Mouse (Mus musculus): Measurements from ENCODE around the gene Olfr1380. TPM values are rescaled to one million over a fixed set of nuclear protein-coding genes. Genes with fewer than 3 reads are reported as not detected.
"Not testable (repeated sequence)": the region's sequence is repeated elsewhere in the genome, so short reads cannot be mapped to it uniquely, and the experiment has no call there.

Olfr1380 gene
- polyA plus RNA-seq (2015; fragmentation: Nextera tagmentation; extraction: Ambion mirVana) = not detected in 2 replicates

DNA sequence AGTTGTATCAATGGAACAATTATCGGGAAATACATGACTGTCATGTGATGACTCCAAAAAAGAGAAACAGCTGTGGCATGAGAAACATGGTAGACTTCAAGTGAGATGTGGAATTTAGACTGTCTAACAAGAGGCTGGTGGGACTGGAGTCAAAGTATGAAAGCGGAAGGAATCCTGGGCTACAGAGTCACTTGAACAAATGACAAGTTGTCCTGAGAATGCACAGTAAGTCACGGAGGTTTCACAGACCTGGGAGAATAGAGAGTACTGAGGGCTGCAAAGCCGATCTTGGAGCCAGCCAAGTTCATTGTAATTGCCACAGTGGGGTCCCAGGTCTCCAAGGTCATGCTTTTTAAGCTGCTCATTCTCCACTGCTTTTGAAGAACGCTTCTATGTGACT, at the start of gene Olfr1380:
Gene Olfr1380 (plus strand): TSS at position 301 of the 400 bp plus-strand sequence.
- H3K36me3 ChIP-seq (ENCODE audit: control insufficient read depth, insufficient read depth); H3K9ac ChIP-seq (ENCODE audit: low read depth, low read length); H3K27me3 ChIP-seq (ENCODE audit: control insufficient read depth, insufficient read depth, low read depth, low read length); H3K9me3 ChIP-seq (replicated peaks; ENCODE audit: control insufficient read depth, low read length); H3K27ac ChIP-seq (ENCODE audit: low read length); H3K4me1 ChIP-seq (ENCODE audit: control insufficient read depth, low read depth, low read length); H3K4me3 ChIP-seq (ENCODE audit: low read depth, low read length); ATAC-seq (ENCODE audit: low read depth); H3K4me2 ChIP-seq (ENCODE audit: low read depth, low read length): not testable (repeated sequence)
- WGBS (ENCODE audit: insufficient replicate concordance) = 51% methylated on average over 5 of the region's 5 CpGs

DNA sequence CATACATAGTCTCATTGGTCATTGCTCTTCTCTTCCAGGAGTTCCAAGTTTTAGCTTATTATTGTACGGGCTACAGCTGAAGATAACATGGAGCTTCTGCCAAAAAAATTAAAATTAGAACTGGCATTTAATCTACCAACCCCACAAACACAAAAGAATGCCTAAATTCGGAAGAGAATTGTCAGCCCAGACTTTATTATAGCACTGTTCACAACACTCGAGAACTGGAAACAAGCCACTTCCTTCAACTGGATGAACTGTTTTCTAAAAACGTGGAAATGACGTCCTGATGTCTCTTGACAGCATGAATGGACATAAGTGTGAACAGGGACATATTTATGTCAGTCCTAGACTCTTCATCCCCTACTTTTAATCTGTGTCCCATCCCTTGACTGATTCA, 38.6 kb upstream of the Olfr1380 start:
- Histone ChIP-seq H3K4me1 (ENCODE audit: control insufficient read depth, low read depth, low read length) (no peaks in the 10 kb centered on the region), H3K4me3 (ENCODE audit: low read depth, low read length) (no peak overlapping the region), H3K9ac (ENCODE audit: low read depth, low read length) (no peak overlapping the region), H3K27ac (ENCODE audit: low read length) (no peak overlapping the region), H3K27me3 (ENCODE audit: control insufficient read depth, insufficient read depth, low read depth, low read length) (no peaks in the 10 kb centered on the region), H3K36me3 (ENCODE audit: control insufficient read depth, insufficient read depth) (no peaks in the 10 kb centered on the region), H3K4me2 (ENCODE audit: low read depth, low read length) (no peak overlapping the region), H3K9me3 (replicated peaks; ENCODE audit: control insufficient read depth, low read length) (no peaks in the 10 kb centered on the region)
- WGBS (ENCODE audit: insufficient replicate concordance) = 35% methylated on average over 5 of the region's 5 CpGs
- ATAC-seq (ENCODE audit: low read depth) = no peak

DNA sequence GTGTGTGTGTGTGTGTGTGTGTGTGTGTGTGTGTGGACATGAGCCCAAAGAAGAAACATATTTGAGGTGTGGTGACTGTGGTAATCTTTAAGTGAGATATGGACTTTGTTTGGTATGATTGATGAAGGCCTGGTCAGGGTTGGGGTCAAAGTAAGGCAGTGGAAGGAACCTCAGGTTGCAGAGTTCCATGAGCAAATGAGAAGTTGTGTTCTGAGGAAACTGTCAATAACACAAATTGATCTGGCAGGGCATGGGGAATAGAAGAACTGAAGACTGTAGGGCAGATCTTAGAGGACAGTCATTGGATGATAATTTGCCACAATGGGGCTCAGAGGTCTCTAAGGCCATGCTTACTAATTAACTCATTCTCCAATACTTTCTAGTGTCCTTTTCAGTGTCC, 37.3 kb upstream of the Olfr1380 start, which contains the start of gene Olfr1383:
Gene Olfr1383 (plus strand): TSS at position 301 of the 400 bp plus-strand sequence.
- no peak within 1 kb of the TSS for H3K4me2 ChIP-seq (ENCODE audit: low read depth, low read length)
- H3K4me3 ChIP-seq (ENCODE audit: low read depth, low read length) = no peak within 1 kb of the TSS
- H3K9me3 ChIP-seq (replicated peaks; ENCODE audit: control insufficient read depth, low read length) = no peaks in the 10 kb centered on the region
- no peaks in the 10 kb centered on the region for H3K36me3 ChIP-seq (ENCODE audit: control insufficient read depth, insufficient read depth)
- no peak for ATAC-seq (ENCODE audit: low read depth)
- H3K9ac ChIP-seq (ENCODE audit: low read depth, low read length) = no peak within 1 kb of the TSS
- no peaks in the 10 kb centered on the region for H3K4me1 ChIP-seq (ENCODE audit: control insufficient read depth, low read depth, low read length)
- no peaks in the 10 kb centered on the region for H3K27me3 ChIP-seq (ENCODE audit: control insufficient read depth, insufficient read depth, low read depth, low read length)
- no peak within 1 kb of the TSS for H3K27ac ChIP-seq (ENCODE audit: low read length)

DNA sequence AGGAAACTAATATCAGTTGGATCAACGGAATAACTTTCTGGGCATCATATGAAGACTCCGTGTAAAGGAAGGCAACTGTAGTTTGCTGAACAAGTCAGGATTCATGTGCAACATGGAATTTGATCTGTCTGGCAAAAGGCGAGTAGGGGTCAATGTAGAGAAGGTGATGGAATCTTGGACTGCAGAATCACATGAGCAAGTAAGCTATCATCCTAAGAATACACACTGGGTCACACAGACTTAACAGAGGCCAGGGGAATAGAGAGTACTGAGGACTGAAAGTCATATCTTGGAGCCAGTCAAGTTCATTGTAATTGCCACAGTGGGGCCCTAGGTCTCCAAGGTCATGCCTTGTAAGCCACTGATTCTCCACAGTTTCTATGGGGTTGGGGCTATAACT, 28.7 kb upstream of the Olfr1380 start, which contains the start of gene Olfr1382:
Gene Olfr1382 (plus strand): TSS at position 301 of the 400 bp plus-strand sequence.
- no peak within 1 kb of the TSS for H3K4me2 ChIP-seq (ENCODE audit: low read depth, low read length)
- WGBS (ENCODE audit: insufficient replicate concordance) = 58% methylated on average over 3 of the region's 3 CpGs
- ATAC-seq (ENCODE audit: low read depth) = no peak
- no peaks in the 10 kb centered on the region for H3K36me3 ChIP-seq (ENCODE audit: control insufficient read depth, insufficient read depth)
- no peak within 1 kb of the TSS for H3K4me3 ChIP-seq (ENCODE audit: low read depth, low read length)
- no peaks in the 10 kb centered on the region for H3K27me3 ChIP-seq (ENCODE audit: control insufficient read depth, insufficient read depth, low read depth, low read length)
- H3K4me1 ChIP-seq (ENCODE audit: control insufficient read depth, low read depth, low read length) = no peaks in the 10 kb centered on the region
- H3K9ac ChIP-seq (ENCODE audit: low read depth, low read length) = no peak within 1 kb of the TSS
- no peak within 1 kb of the TSS for H3K27ac ChIP-seq (ENCODE audit: low read length)
- no peaks in the 10 kb centered on the region for H3K9me3 ChIP-seq (replicated peaks; ENCODE audit: control insufficient read depth, low read length)

DNA sequence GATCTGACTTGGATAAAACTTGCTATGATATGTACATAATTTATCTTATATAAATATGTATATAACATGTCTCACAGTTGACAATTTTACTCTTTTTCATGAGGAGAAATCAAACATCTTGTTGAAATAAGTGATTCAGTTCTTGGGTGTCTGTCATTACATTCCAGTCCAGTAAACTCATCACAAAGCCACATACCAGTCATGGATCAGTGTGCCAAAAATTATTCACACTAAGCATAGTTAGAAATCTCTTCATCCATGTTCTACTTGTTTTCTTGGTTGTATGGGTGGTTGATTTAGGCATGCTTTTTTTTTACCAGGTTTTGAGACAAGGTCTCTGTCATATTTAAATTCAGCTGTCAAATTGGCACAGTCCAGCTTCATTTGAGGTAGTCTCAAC, 23.9 kb upstream of the Olfr1380 start:
- H3K4me1 ChIP-seq (ENCODE audit: control insufficient read depth, low read depth, low read length) = no peaks in the 10 kb centered on the region
- no peak overlapping the region for H3K27ac ChIP-seq (ENCODE audit: low read length)
- H3K36me3 ChIP-seq (ENCODE audit: control insufficient read depth, insufficient read depth) = no peaks in the 10 kb centered on the region
- no peak overlapping the region for H3K4me2 ChIP-seq (ENCODE audit: low read depth, low read length)
- no peak overlapping the region for H3K9ac ChIP-seq (ENCODE audit: low read depth, low read length)
- H3K4me3 ChIP-seq (ENCODE audit: low read depth, low read length) = no peak overlapping the region
- ATAC-seq (ENCODE audit: low read depth) = no peak
- no peaks in the 10 kb centered on the region for H3K9me3 ChIP-seq (replicated peaks; ENCODE audit: control insufficient read depth, low read length)
- H3K27me3 ChIP-seq (ENCODE audit: control insufficient read depth, insufficient read depth, low read depth, low read length) = no peaks in the 10 kb centered on the region

DNA sequence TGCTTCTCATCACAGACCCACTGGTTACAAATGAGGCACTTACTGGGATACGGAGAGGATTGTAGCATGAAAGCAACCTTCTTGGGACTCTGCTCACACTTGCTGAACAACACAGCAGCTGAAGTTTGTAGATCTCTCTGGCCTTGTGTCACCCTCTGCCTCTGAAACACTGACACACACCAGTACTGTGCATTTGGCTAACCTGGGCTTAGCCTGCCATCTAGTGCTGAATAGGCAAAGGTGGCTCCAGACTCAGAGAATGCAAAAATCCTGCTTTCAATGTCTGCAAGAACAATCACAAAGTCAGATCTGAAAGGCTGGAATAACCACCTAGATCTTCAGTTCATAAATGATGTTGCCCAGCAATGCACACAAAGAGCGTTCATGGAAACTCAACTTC, 20.0 kb upstream of the Olfr1380 start:
- WGBS (ENCODE audit: insufficient replicate concordance) = 56% methylated on average over 2 of the region's 2 CpGs

DNA sequence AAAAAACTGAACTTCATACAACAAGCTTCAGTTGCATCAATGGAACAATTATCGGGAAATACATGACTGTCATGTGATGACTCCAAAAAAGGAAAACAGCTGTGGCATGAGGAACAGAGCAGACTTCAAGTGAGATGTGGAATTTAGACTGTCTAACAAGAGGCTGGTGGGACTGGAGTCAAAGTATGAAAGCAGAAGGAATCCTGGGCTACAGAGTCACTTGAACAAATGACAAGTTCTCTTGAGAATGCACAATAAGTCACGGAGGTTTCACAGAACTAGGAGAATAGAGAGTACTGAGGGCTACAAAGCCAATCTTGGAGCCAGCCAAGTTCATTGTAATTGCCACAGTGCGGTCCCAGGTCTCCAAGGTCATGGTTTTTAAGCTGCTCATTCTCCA, 13.5 kb upstream of the Olfr1380 start, which contains the start of gene Olfr1381:
Gene Olfr1381 (plus strand): TSS at position 301 of the 400 bp plus-strand sequence.
- H3K9me3 ChIP-seq (replicated peaks; ENCODE audit: control insufficient read depth, low read length); H3K4me1 ChIP-seq (ENCODE audit: control insufficient read depth, low read depth, low read length); H3K9ac ChIP-seq (ENCODE audit: low read depth, low read length); H3K4me3 ChIP-seq (ENCODE audit: low read depth, low read length); H3K27me3 ChIP-seq (ENCODE audit: control insufficient read depth, insufficient read depth, low read depth, low read length); ATAC-seq (ENCODE audit: low read depth); H3K27ac ChIP-seq (ENCODE audit: low read length); H3K36me3 ChIP-seq (ENCODE audit: control insufficient read depth, insufficient read depth); H3K4me2 ChIP-seq (ENCODE audit: low read depth, low read length): not testable (repeated sequence)
- WGBS (ENCODE audit: insufficient replicate concordance) = 60% methylated on average over 3 of the region's 3 CpGs

More for the DNA sequence above, 20.0 kb upstream of the Olfr1380 start:
- H3K36me3 ChIP-seq (ENCODE audit: control insufficient read depth, insufficient read depth); H3K27ac ChIP-seq (ENCODE audit: low read length); H3K9me3 ChIP-seq (replicated peaks; ENCODE audit: control insufficient read depth, low read length); H3K4me2 ChIP-seq (ENCODE audit: low read depth, low read length); ATAC-seq (ENCODE audit: low read depth); H3K27me3 ChIP-seq (ENCODE audit: control insufficient read depth, insufficient read depth, low read depth, low read length); H3K4me1 ChIP-seq (ENCODE audit: control insufficient read depth, low read depth, low read length); H3K9ac ChIP-seq (ENCODE audit: low read depth, low read length); H3K4me3 ChIP-seq (ENCODE audit: low read depth, low read length): not testable (repeated sequence)

DNA sequence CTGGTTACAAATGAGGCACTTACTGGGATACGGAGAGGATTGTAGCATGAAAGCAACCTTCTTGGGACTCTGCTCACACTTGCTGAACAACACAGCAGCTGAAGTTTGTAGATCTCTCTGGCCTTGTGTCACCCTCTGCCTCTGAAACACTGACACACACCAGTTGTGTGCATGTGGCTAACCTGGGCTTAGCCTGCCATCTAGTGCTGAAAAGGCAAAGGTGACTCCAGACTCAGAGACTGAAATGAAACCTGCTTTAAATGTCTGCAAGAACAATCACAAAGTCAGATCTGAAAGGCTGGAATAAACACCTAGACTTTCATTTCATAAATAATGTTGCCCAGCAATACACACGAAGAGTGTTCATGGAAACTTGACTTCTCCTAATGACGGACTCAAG, 2.6 kb upstream of the Olfr1380 start:
- H3K9ac ChIP-seq (ENCODE audit: low read depth, low read length); ATAC-seq (ENCODE audit: low read depth): not testable (repeated sequence)
- 63% methylated on average over 3 of the region's 3 CpGs for WGBS (ENCODE audit: insufficient replicate concordance)

DNA sequence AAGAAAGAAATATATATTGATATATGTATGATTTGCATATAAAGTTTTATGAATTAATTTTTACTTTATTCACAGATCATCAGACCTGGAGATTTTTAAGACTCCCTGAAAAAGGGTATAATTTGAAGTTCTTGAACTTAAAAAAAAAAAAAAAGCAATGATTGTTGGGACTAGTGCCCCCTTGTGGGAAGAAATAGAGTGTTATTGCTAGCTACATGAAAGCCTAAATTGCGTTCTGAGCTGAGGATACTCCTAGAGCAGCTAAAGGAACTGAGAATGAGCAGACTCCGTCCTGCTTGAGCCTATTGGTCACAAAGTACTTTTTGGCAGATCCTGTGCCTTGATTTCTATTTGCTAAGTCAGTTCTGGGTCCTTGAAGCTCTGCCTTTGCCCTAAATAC, 18.4 kb downstream of the Olfr1380 start:
- H3K9me3 ChIP-seq (replicated peaks; ENCODE audit: control insufficient read depth, low read length); ATAC-seq (ENCODE audit: low read depth); H3K9ac ChIP-seq (ENCODE audit: low read depth, low read length); H3K27ac ChIP-seq (ENCODE audit: low read length); H3K4me1 ChIP-seq (ENCODE audit: control insufficient read depth, low read depth, low read length); H3K4me3 ChIP-seq (ENCODE audit: low read depth, low read length); H3K36me3 ChIP-seq (ENCODE audit: control insufficient read depth, insufficient read depth); H3K27me3 ChIP-seq (ENCODE audit: control insufficient read depth, insufficient read depth, low read depth, low read length); H3K4me2 ChIP-seq (ENCODE audit: low read depth, low read length): not testable (repeated sequence)
- WGBS (ENCODE audit: insufficient replicate concordance) = 20% methylated on average over 2 of the region's 2 CpGs

More for the DNA sequence above, 2.6 kb upstream of the Olfr1380 start:
- not testable (repeated sequence) for H3K4me2 ChIP-seq (ENCODE audit: low read depth, low read length); H3K4me3 ChIP-seq (ENCODE audit: low read depth, low read length); H3K27me3 ChIP-seq (ENCODE audit: control insufficient read depth, insufficient read depth, low read depth, low read length); H3K36me3 ChIP-seq (ENCODE audit: control insufficient read depth, insufficient read depth); H3K9me3 ChIP-seq (replicated peaks; ENCODE audit: control insufficient read depth, low read length); H3K4me1 ChIP-seq (ENCODE audit: control insufficient read depth, low read depth, low read length); H3K27ac ChIP-seq (ENCODE audit: low read length)

Data from liver, embryonic 16.5 days (tissue).